20 mouse cellular contexts compared by ENCODE assay signal in genomic region chr4:115497466-115497865, GRCm38 (mm10). TPM values are rescaled to one million over a fixed set of nuclear protein-coding genes. Genes with fewer than 3 reads are reported as not detected.
A peak's percentile ranks its signal among the peaks of the same experiment; 100 is the strongest.
DNase-seq lines count a peak whose midpoint lies in the region; ATAC-seq and TF ChIP-seq lines count a peak whose summit lies in the region.
"Had no signal": no experiment of that assay in that cellular context is flagged by ENCODE, and none has a peak within 500 bp of the region (broad histone marks: within the 10 kb centered on the region; RNA-seq: fewer than 3 reads in every experiment).

No protein-coding gene starts in this region.

- H3K27me3 ChIP-seq in liver, embryonic 15.5 days = no peaks in the 10 kb centered on the region
- H3K27me3 ChIP-seq in liver, embryonic 11.5 days (replicated peaks; ENCODE audit: control insufficient read depth, insufficient read depth, low read length) = no peaks in the 10 kb centered on the region
- H3K27me3 ChIP-seq in liver, postnatal 0 days (ENCODE audit: insufficient read depth, low read length) = no peaks in the 10 kb centered on the region
- H3K27me3 ChIP-seq: forebrain, embryonic 13.5 days; heart, embryonic 15.5 days; hindbrain, embryonic 13.5 days had no signal

- peak; percentile 57; the same call in 1 of the 2 replicates for ATAC-seq in liver, embryonic 15.5 days (ENCODE audit: insufficient read depth)
- no peak for ATAC-seq in liver, embryonic 11.5 days (replicated peaks; ENCODE audit: low FRiP score)
- ATAC-seq in liver, postnatal 0 days = peak; percentile 82
- ATAC-seq: forebrain, embryonic 13.5 days; forebrain, postnatal 0 days had no signal

- no peak overlapping the region for H3K9ac ChIP-seq in liver, embryonic 15.5 days
- no peak overlapping the region for H3K9ac ChIP-seq in liver, embryonic 11.5 days (ENCODE audit: low read depth, low read length)
- H3K9ac ChIP-seq in liver, postnatal 0 days (replicated peaks) = no peak overlapping the region
- H3K9ac ChIP-seq: forebrain, embryonic 13.5 days; forebrain, postnatal 0 days; heart, embryonic 15.5 days; hindbrain, embryonic 13.5 days had no signal

- H3K27ac ChIP-seq in liver, embryonic 15.5 days (replicated peaks) = no peak overlapping the region
- no peak overlapping the region for H3K27ac ChIP-seq in liver, embryonic 11.5 days (ENCODE audit: low read depth, low read length)
- peak overlapping the region; percentile 88 for H3K27ac ChIP-seq in liver, postnatal 0 days (ENCODE audit: low read depth)
- H3K27ac ChIP-seq: embryonic facial prominence, embryonic 10.5 days; forebrain, embryonic 13.5 days; heart, adult 2 months; heart, embryonic 15.5 days; hindbrain, embryonic 13.5 days had no signal

- WGBS in liver, embryonic 15.5 days (ENCODE audit: insufficient replicate concordance) = 58% methylated on average over 3 of the region's 3 CpGs
- 80% methylated on average over 3 of the region's 3 CpGs for WGBS in liver, embryonic 11.5 days
- WGBS in liver, postnatal 0 days (ENCODE audit: insufficient replicate concordance) = 59% methylated on average over 3 of the region's 3 CpGs

- peak; percentile 88 for TF ChIP-seq EP300 in liver, postnatal 0 days (IDR thresholded peaks at IDR 0.05; ENCODE audit: low read depth)

- H3K4me2 ChIP-seq in liver, embryonic 15.5 days = no peak overlapping the region
- no peak overlapping the region for H3K4me2 ChIP-seq in liver, embryonic 11.5 days
- no peak overlapping the region for H3K4me2 ChIP-seq in liver, postnatal 0 days (ENCODE audit: low read depth, low read length)
- H3K4me2 ChIP-seq: forebrain, embryonic 13.5 days; heart, embryonic 11.5 days; heart, embryonic 15.5 days; hindbrain, embryonic 13.5 days had no signal

- H3K4me3 ChIP-seq in liver, embryonic 15.5 days (replicated peaks) = no peak overlapping the region
- no peak overlapping the region for H3K4me3 ChIP-seq in liver, embryonic 11.5 days (ENCODE audit: low read depth, low read length)
- no peak overlapping the region for H3K4me3 ChIP-seq in liver, postnatal 0 days (ENCODE audit: low read depth, low read length)
- H3K4me3 ChIP-seq: embryonic facial prominence, embryonic 10.5 days; forebrain, embryonic 13.5 days; heart, adult 2 months; heart, embryonic 15.5 days; hindbrain, embryonic 13.5 days had no signal

- peak; percentile 32 to 77 for DNase-seq in kidney, adult 8-10 months
- DNase-seq in kidney, adult 18-20 months = no peak
- DNase-seq in liver, embryonic 11.5 days (ENCODE audit: low spot score) = no peak
- no peak for DNase-seq in liver, postnatal 0 days
- DNase-seq in layer of hippocampus, adult 9-11 months = no peak
- DNase-seq: adrenal gland, postnatal 10 days; cerebellum, adult 2 months; cerebellum, postnatal 10 days; forebrain, postnatal 0 days; gastrocnemius, postnatal 14 days; heart, adult 2 months; heart, postnatal 14 days had no signal

- H3K4me1 ChIP-seq in liver, embryonic 15.5 days (replicated peaks) = no peaks in the 10 kb centered on the region
- no peaks in the 10 kb centered on the region for H3K4me1 ChIP-seq in liver, embryonic 11.5 days (replicated peaks; ENCODE audit: control insufficient read depth, insufficient read depth, low read length)
- no peaks in the 10 kb centered on the region for H3K4me1 ChIP-seq in liver, postnatal 0 days (ENCODE audit: insufficient read depth)
- H3K4me1 ChIP-seq: embryonic facial prominence, embryonic 10.5 days; forebrain, embryonic 13.5 days; heart, embryonic 15.5 days; hindbrain, embryonic 13.5 days had no signal

- no peaks in the 10 kb centered on the region for H3K36me3 ChIP-seq in liver, embryonic 15.5 days (replicated peaks)
- no peaks in the 10 kb centered on the region for H3K36me3 ChIP-seq in liver, embryonic 11.5 days (ENCODE audit: control insufficient read depth, insufficient read depth, low read length)
- no peaks in the 10 kb centered on the region for H3K36me3 ChIP-seq in liver, postnatal 0 days (replicated peaks; ENCODE audit: insufficient read depth, low read length)
- H3K36me3 ChIP-seq: embryonic facial prominence, embryonic 10.5 days; heart, embryonic 15.5 days; hindbrain, embryonic 13.5 days had no signal

- TF ChIP-seq CTCF in liver, postnatal 0 days (IDR thresholded peaks at IDR 0.05; ENCODE audit: low read depth) = no peak

- no peaks in the 10 kb centered on the region for H3K9me3 ChIP-seq in liver, embryonic 15.5 days (replicated peaks)
- no peaks in the 10 kb centered on the region for H3K9me3 ChIP-seq in liver, embryonic 11.5 days (ENCODE audit: control insufficient read depth, low read length)
- H3K9me3 ChIP-seq in liver, postnatal 0 days (ENCODE audit: low read length) = no peaks in the 10 kb centered on the region
- H3K9me3 ChIP-seq: embryonic facial prominence, embryonic 10.5 days; forebrain, embryonic 13.5 days; heart, embryonic 15.5 days; hindbrain, embryonic 13.5 days had no signal

RNA-seq across cellular contexts. Expression of gene Cyp4a14, which starts 1.5 kb away (rescaled TPM):
- polyA plus RNA-seq in liver, embryonic 15.5 days (2015; fragmentation: Nextera tagmentation; extraction: Ambion mirVana) = not detected in 2 replicates
- not detected in 2 replicates for polyA plus RNA-seq in liver, embryonic 11.5 days (2014; fragmentation: Nextera tagmentation; extraction: Ambion mirVana)
- 935 and 984 TPM in 2 replicates for polyA plus RNA-seq in liver, postnatal 0 days (2015; fragmentation: Nextera tagmentation; extraction: Ambion mirVana)
- polyA plus RNA-seq: cerebellum, adult 2 months; embryonic facial prominence, embryonic 10.5 days; embryonic facial prominence, embryonic 14.5 days; forebrain, embryonic 13.5 days; forebrain, postnatal 0 days; gonadal fat pad, adult 2 months; heart, adult 2 months; heart, embryonic 11.5 days; heart, embryonic 15.5 days; hindbrain, embryonic 13.5 days had no signal

RNA-seq across cellular contexts. Expression of gene Cyp4a10, which starts 20.6 kb away (rescaled TPM):
- polyA plus RNA-seq in liver, embryonic 15.5 days (2015; fragmentation: Nextera tagmentation; extraction: Ambion mirVana) = not detected in 2 replicates
- polyA plus RNA-seq in liver, embryonic 11.5 days (2014; fragmentation: Nextera tagmentation; extraction: Ambion mirVana) = not detected in 2 replicates
- 550 and 554 TPM in 2 replicates for polyA plus RNA-seq in liver, postnatal 0 days (2015; fragmentation: Nextera tagmentation; extraction: Ambion mirVana)
- polyA plus RNA-seq: cerebellum, adult 2 months; embryonic facial prominence, embryonic 10.5 days; embryonic facial prominence, embryonic 14.5 days; forebrain, embryonic 13.5 days; forebrain, postnatal 0 days; heart, adult 2 months; heart, embryonic 11.5 days; heart, embryonic 15.5 days; hindbrain, embryonic 13.5 days had no signal

RNA-seq across cellular contexts. Expression of gene Cyp4a30b, which starts 45.1 kb away (rescaled TPM):
- not detected in 2 replicates for polyA plus RNA-seq in liver, embryonic 15.5 days (2015; fragmentation: Nextera tagmentation; extraction: Ambion mirVana)
- not detected in 2 replicates for polyA plus RNA-seq in liver, embryonic 11.5 days (2014; fragmentation: Nextera tagmentation; extraction: Ambion mirVana)
- polyA plus RNA-seq in liver, postnatal 0 days (2015; fragmentation: Nextera tagmentation; extraction: Ambion mirVana) = not detected in 2 replicates
- polyA plus RNA-seq: cerebellum, adult 2 months; embryonic facial prominence, embryonic 10.5 days; embryonic facial prominence, embryonic 14.5 days; forebrain, embryonic 13.5 days; forebrain, postnatal 0 days; heart, adult 2 months; heart, embryonic 11.5 days; heart, embryonic 15.5 days; hindbrain, embryonic 13.5 days had no signal

Comparison
In these comparisons a context has a peak if more than half of its experiments do, and no peak if none do; other contexts are left out.
1. DNase-seq: peak in kidney, adult 8-10 months (2 of 2); none in kidney, adult 18-20 months (single experiment), liver, embryonic 11.5 days (single experiment), liver, postnatal 0 days (single experiment) and layer of hippocampus, adult 9-11 months (single experiment).
2. RNA of gene Cyp4a14, which starts 1.5 kb away (polyA plus RNA-seq): 935 to 984 TPM in liver, postnatal 0 days; not detected in liver, embryonic 15.5 days and not detected in liver, embryonic 11.5 days; every median in the first group is over 100 times any median in the second.
3. RNA of gene Cyp4a10, which starts 20.6 kb away (polyA plus RNA-seq): 550 to 554 TPM in liver, postnatal 0 days; not detected in liver, embryonic 15.5 days and not detected in liver, embryonic 11.5 days; every median in the first group is over 100 times any median in the second.